Mouse (Mus musculus) kidney, embryonic 14.5 days (tissue): ENCODE results near the gene Galnt18. TPM values are rescaled to one million over a fixed set of nuclear protein-coding genes. Genes with fewer than 3 reads are reported as not detected.

Experiments
- ATAC-seq: fragments of 200-750 bp; cut with Nextera tagmentation; 2 replicates; pipeline ENCODE4 v1.8.0; 2017; ENCODE audit warnings: moderate number of reproducible peaks, mild to moderate bottlenecking, moderate TSS enrichment, moderate library complexity; ENCODE audit not compliant: low FRiP score, low TSS enrichment
- H3K27ac ChIP-seq: fragments of 300-500 bp; sonication (generic); 2 replicates; pipeline ENCODE4 v1.5.1; 2014; ENCODE audit warnings: low read depth, mild to moderate bottlenecking, low read length, moderate library complexity, mixed read lengths
- H3K27me3 ChIP-seq: fragments of 300-500 bp; sonication (generic); 2 replicates; pipeline ENCODE4 v1.6.1; 2014; ENCODE audit warnings: mild to moderate bottlenecking, low read length; ENCODE audit not compliant: control insufficient read depth, insufficient read depth
- H3K36me3 ChIP-seq: fragments of 300-500 bp; sonication (generic); 2 replicates; pipeline ENCODE4 v1.6.1; 2014; ENCODE audit warnings: low read length, mixed read lengths; ENCODE audit not compliant: control insufficient read depth, insufficient read depth
- H3K4me1 ChIP-seq: fragments of 300-500 bp; sonication (generic); 2 replicates; pipeline ENCODE4 v1.6.1; 2014; ENCODE audit warnings: low read length, mixed read lengths; ENCODE audit not compliant: control insufficient read depth, insufficient read depth
- H3K4me2 ChIP-seq: fragments of 300-500 bp; sonication (generic); replicated peaks from 2 replicates; pipeline ENCODE4 v1.6.1; 2014; ENCODE audit warnings: low read depth, mild to moderate bottlenecking, low read length
- H3K4me3 ChIP-seq: fragments of 300-500 bp; sonication (generic); 2 replicates; pipeline ENCODE4 v1.5.1; 2014; ENCODE audit warnings: mild to moderate bottlenecking, low read length
- H3K9ac ChIP-seq: fragments of 300-500 bp; sonication (generic); 2 replicates; pipeline ENCODE4 v1.6.1; 2014; ENCODE audit warnings: low read depth, mild to moderate bottlenecking, low read length, moderate library complexity
- H3K9me3 ChIP-seq: fragments of 300-500 bp; sonication (generic); 2 replicates; pipeline ENCODE4 v1.6.1; 2016; ENCODE audit warnings: low read length; ENCODE audit not compliant: control insufficient read depth
- WGBS: fragments of 180-500 bp; shearing (Covaris S2); extraction: QIAGEN DNeasy Blood & Tissue Kit; methylation state at CpG from one replicate; pipeline ENCODE4 v1.1.7; 2014; 5-methylcytosine and 5-hydroxymethylcytosine counted together
- polyA plus RNA-seq: library from polyadenylated mRNA; unstranded; fragments of >200 nt; fragmentation: Nextera tagmentation; extraction: Ambion mirVana; gene quantifications from 2 replicates; pipeline ENCODE4 v1.2.1, GENCODE M21; 2014

Galnt18 gene
- polyA plus RNA-seq, 1 experiment from 2014 or later, result 17.8 TPM

GRCm38 (mm10) chr7:111799021-111799420 is 19.2 kb upstream of the Galnt18 start:
- no peak for ATAC-seq
- Histone ChIP-seq H3K9ac (no peak overlapping the region), H3K36me3 (no peaks in the 10 kb centered on the region), H3K27ac (no peak overlapping the region), H3K4me1 (no peaks in the 10 kb centered on the region), H3K27me3 (no peaks in the 10 kb centered on the region), H3K4me3 (no peak overlapping the region), H3K4me2 (no peak overlapping the region), H3K9me3 (no peaks in the 10 kb centered on the region)
- 90% methylated on average over 5 of the region's 5 CpGs for WGBS

- WGBS, result 84% methylated on average over 13 of the region's 13 CpGs
- Histone ChIP-seq H3K4me2 (no peak overlapping the region), H3K27ac (no peak overlapping the region), H3K27me3 (no peaks in the 10 kb centered on the region), H3K4me3 (no peak overlapping the region), H3K9ac (no peak overlapping the region), H3K4me1 (no peaks in the 10 kb centered on the region), H3K36me3 (no peaks in the 10 kb centered on the region), H3K9me3 (no peaks in the 10 kb centered on the region)
- no peak for ATAC-seq
These were observed 17.7 kb upstream of the Galnt18 start for GRCm38 (mm10) chr7:111797337-111798010.

GRCm38 (mm10) chr7:111795059-111795458 is 15.3 kb upstream of the Galnt18 start:
- Histone ChIP-seq H3K4me1 (0 out of 2 replicates have a peak, but pooled peaks cover 5% of the 10 kb centered on the region), H3K4me2 (no peak overlapping the region), H3K9me3 (no peaks in the 10 kb centered on the region), H3K27ac (no peak overlapping the region), H3K36me3 (no peaks in the 10 kb centered on the region), H3K4me3 (no peak overlapping the region), H3K27me3 (no peaks in the 10 kb centered on the region), H3K9ac (no peak overlapping the region)
- ATAC-seq, result no peak

GRCm38 (mm10) chr7:111792154-111792553 is 12.4 kb upstream of the Galnt18 start:
- H3K4me1 ChIP-seq, result peaks cover 10% of the 10 kb centered on the region; the same call in 1 of the 2 replicates
- ATAC-seq, result no peak
- H3K36me3 ChIP-seq, result no peaks in the 10 kb centered on the region
- H3K9me3 ChIP-seq, result no peaks in the 10 kb centered on the region
- no peaks in the 10 kb centered on the region for H3K27me3 ChIP-seq
- H3K4me3 ChIP-seq, result no peak overlapping the region
- H3K27ac ChIP-seq, result no peak overlapping the region
- WGBS, result 78% methylated on average over 3 of the region's 3 CpGs
- no peak overlapping the region for H3K4me2 ChIP-seq
- H3K9ac ChIP-seq, result no peak overlapping the region

GRCm38 (mm10) chr7:111791347-111791746 is 11.6 kb upstream of the Galnt18 start:
- H3K4me1 ChIP-seq, result peaks cover 10% of the 10 kb centered on the region; the same call in 1 of the 2 replicates
- no peak for ATAC-seq
- H3K9me3 ChIP-seq, result no peaks in the 10 kb centered on the region
- 37% methylated on average over 6 of the region's 6 CpGs for WGBS
- H3K27me3 ChIP-seq, result no peaks in the 10 kb centered on the region
- no peak overlapping the region for H3K9ac ChIP-seq
- H3K27ac ChIP-seq, result no peak overlapping the region
- no peak overlapping the region for H3K4me3 ChIP-seq
- H3K36me3 ChIP-seq, result no peaks in the 10 kb centered on the region
- H3K4me2 ChIP-seq, result no peak overlapping the region

GRCm38 (mm10) chr7:111787921-111788320 is 8.1 kb upstream of the Galnt18 start:
- H3K4me1 ChIP-seq, result peaks cover 10% of the 10 kb centered on the region; the same call in 1 of the 2 replicates
- H3K9me3 ChIP-seq, result no peaks in the 10 kb centered on the region
- H3K9ac ChIP-seq, result no peak overlapping the region
- WGBS, result 45% methylated on average over 2 of the region's 2 CpGs
- no peak overlapping the region for H3K4me3 ChIP-seq
- no peak overlapping the region for H3K4me2 ChIP-seq
- no peaks in the 10 kb centered on the region for H3K36me3 ChIP-seq
- no peaks in the 10 kb centered on the region for H3K27me3 ChIP-seq
- H3K27ac ChIP-seq, result no peak overlapping the region
- ATAC-seq, result no peak; the same call in 1 of the 2 replicates

- H3K27ac ChIP-seq, result no peak overlapping the region
- no peaks in the 10 kb centered on the region for H3K36me3 ChIP-seq
- H3K27me3 ChIP-seq, result peaks cover 4% of the 10 kb centered on the region; the same call in 1 of the 2 replicates
- WGBS, result 87% methylated on average over 8 of the region's 8 CpGs
- H3K4me2 ChIP-seq, result no peak overlapping the region
- no peak overlapping the region for H3K4me3 ChIP-seq
- no peak for ATAC-seq
- H3K9ac ChIP-seq, result no peak overlapping the region
- H3K4me1 ChIP-seq, result peaks cover 6% of the 10 kb centered on the region; the same call in 1 of the 2 replicates
- H3K9me3 ChIP-seq, result no peaks in the 10 kb centered on the region
These were observed 5.7 kb upstream of the Galnt18 start for GRCm38 (mm10) chr7:111785478-111785877.

GRCm38 (mm10) chr7:111782126-111782525 is 2.3 kb upstream of the Galnt18 start:
- Histone ChIP-seq H3K9ac (no peak overlapping the region), H3K4me3 (no peak overlapping the region), H3K36me3 (no peaks in the 10 kb centered on the region), H3K4me1 (0 out of 2 replicates have a peak, but pooled peaks cover 17% of the 10 kb centered on the region), H3K9me3 (no peaks in the 10 kb centered on the region), H3K27ac (no peak overlapping the region), H3K27me3 (peaks cover 12% of the 10 kb centered on the region; the same call in 1 of the 2 replicates), H3K4me2 (no peak overlapping the region)
- ATAC-seq, result no peak
- WGBS, result 52% methylated on average over 5 of the region's 5 CpGs

- ATAC-seq, result no peak
- WGBS, result 82% methylated on average over 6 of the region's 6 CpGs
- H3K9ac ChIP-seq, result no peak overlapping the region
- peaks cover 12% of the 10 kb centered on the region; the same call in 1 of the 2 replicates for H3K27me3 ChIP-seq
- no peak overlapping the region for H3K4me3 ChIP-seq
- H3K36me3 ChIP-seq, result no peaks in the 10 kb centered on the region
- H3K4me2 ChIP-seq, result no peak overlapping the region
- 0 out of 2 replicates have a peak, but pooled peaks cover 20% of the 10 kb centered on the region for H3K4me1 ChIP-seq
- no peak overlapping the region for H3K27ac ChIP-seq
- H3K9me3 ChIP-seq, result no peaks in the 10 kb centered on the region
These were observed 1.5 kb upstream of the Galnt18 start for GRCm38 (mm10) chr7:111781316-111781715.
